Mouse (Mus musculus): ENCODE measurements around the gene Zbtb16. TPM values are rescaled to one million over a fixed set of nuclear protein-coding genes. Genes with fewer than 3 reads are reported as not detected.

Zbtb16 gene
- total and polyA plus RNA-seq, 3 experiments = 0.04 to 0.72 TPM; not detected in 1

DNA sequence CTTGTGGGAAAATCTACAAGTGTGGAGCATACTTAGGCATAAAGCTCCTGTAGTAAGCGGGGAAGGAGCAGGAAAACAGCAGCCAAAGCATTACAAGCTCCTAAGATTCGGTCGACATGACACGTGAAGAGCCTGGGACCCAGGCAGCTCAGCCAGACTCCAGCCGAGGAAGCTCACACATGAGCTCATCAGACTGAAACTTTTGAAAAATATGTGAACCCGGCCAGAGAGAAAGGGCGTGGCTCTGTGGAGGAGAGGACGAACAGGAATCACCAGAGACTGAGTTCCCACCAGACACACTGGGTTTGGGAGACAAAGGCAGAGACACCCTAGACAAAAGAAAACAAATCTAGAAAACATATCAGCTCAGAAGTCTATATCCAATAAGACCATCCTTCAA, 195.1 kb downstream of the Zbtb16 start:
- Histone ChIP-seq H3K9ac (ENCODE audit: control insufficient read depth, low read depth, low read length, poor library complexity, severe bottlenecking) (no peak overlapping the region), H3K27me3 (ENCODE audit: control insufficient read depth in 1 of 2, insufficient read depth in 2 of 2, low read length in 2 of 2) (peaks cover 0 to 5% of the 10 kb centered on the region in 2 experiments), H3K27ac (ENCODE audit: control insufficient read depth, low read depth, low read length) (no peak overlapping the region), H3K79me2 (ENCODE audit: control insufficient read depth, insufficient read depth, low read length, poor library complexity) (no peaks in the 10 kb centered on the region), H3K9me3 (replicated peaks; ENCODE audit: insufficient read depth, low read length) (no peaks in the 10 kb centered on the region), H3K4me3 (ENCODE audit: control insufficient read depth in 1 of 2, insufficient read depth in 1 of 2, low read depth in 2 of 2, low read length in 2 of 2) (no peak overlapping the region), H3K4me1 (ENCODE audit: control insufficient read depth in 1 of 2, insufficient read depth in 2 of 2, low read length in 2 of 2) (no peaks in the 10 kb centered on the region), H3K36me3 (ENCODE audit: control insufficient read depth in 1 of 2, insufficient read depth in 2 of 2, low read length in 2 of 2) (no peaks in the 10 kb centered on the region)
- no peak for DNase-seq (ENCODE audit: low read depth, low spot score)
- TF ChIP-seq CHD1 (IDR thresholded peaks at IDR 0.05; ENCODE audit: low read depth, low read length) = no peak
- TF ChIP-seq UBTF (IDR thresholded peaks at IDR 0.05; ENCODE audit: borderline replicate concordance, insufficient read depth, low read depth, low read length) = no peak
- TF ChIP-seq ZNF384 (IDR thresholded peaks at IDR 0.05; ENCODE audit: low read depth, low read length) = no peak
- no peak for TF ChIP-seq MYC (IDR thresholded peaks at IDR 0.05; ENCODE audit: low read depth, low read length)
- no peak for TF ChIP-seq KAT2A (conservative IDR thresholded peaks at IDR 0.05; ENCODE audit: low read depth, low read length)
- TF ChIP-seq USF2 (IDR thresholded peaks at IDR 0.05; ENCODE audit: borderline replicate concordance in 1 of 2, insufficient read depth in 1 of 2, low read depth in 1 of 2, low read length in 2 of 2) = no peak
- TF ChIP-seq NELFE (IDR thresholded peaks at IDR 0.05; ENCODE audit: low read depth, low read length) = no peak
- TF ChIP-seq POLR2A (IDR thresholded peaks at IDR 0.05; ENCODE audit: control insufficient read depth in 1 of 2, insufficient read depth in 1 of 2, low read depth in 1 of 2, low read length in 2 of 2, poor library complexity in 1 of 2) = no peak
- TF ChIP-seq EP300 (IDR thresholded peaks at IDR 0.05; ENCODE audit: low read depth in 1 of 2, low read length in 2 of 2) = no peak
- no peak for TF ChIP-seq ETS1 (IDR thresholded peaks at IDR 0.05; ENCODE audit: low read depth, low read length)
- no peak for TF ChIP-seq ELF1 (IDR thresholded peaks at IDR 0.05; ENCODE audit: low read depth, low read length)
- no peak for TF ChIP-seq SMC3 (IDR thresholded peaks at IDR 0.05; ENCODE audit: low read depth, low read length)
- no peak for TF ChIP-seq MXI1 (IDR thresholded peaks at IDR 0.05; ENCODE audit: low read depth, low read length)
- TF ChIP-seq MAZ (IDR thresholded peaks at IDR 0.05; ENCODE audit: low read depth, low read length) = no peak
- no peak for TF ChIP-seq ZKSCAN1 (IDR thresholded peaks at IDR 0.05; ENCODE audit: low read depth, low read length)

GRCm38 (mm10) chr9:48638176-48638803, 197.7 kb downstream of the Zbtb16 start:
- peaks cover 0 to 7% of the 10 kb centered on the region in 2 experiments for H3K27me3 ChIP-seq (ENCODE audit: control insufficient read depth in 1 of 2, insufficient read depth in 2 of 2, low read length in 2 of 2)

More at GRCm38 (mm10) chr9:48638176-48638803, 197.7 kb downstream of the Zbtb16 start:
- DNase-seq (ENCODE audit: low read depth, low spot score) = no peak
- TF ChIP-seq MAZ (IDR thresholded peaks at IDR 0.05; ENCODE audit: low read depth, low read length) (no peak), MYB (IDR thresholded peaks at IDR 0.05; ENCODE audit: low read depth, low read length) (no peak), SMC3 (IDR thresholded peaks at IDR 0.05; ENCODE audit: low read depth, low read length) (no peak), POLR2AphosphoS2 (IDR thresholded peaks at IDR 0.05; ENCODE audit: low read length) (no peak), RAD21 (IDR thresholded peaks at IDR 0.05; ENCODE audit: low read depth, low read length) (no peak), POLR2AphosphoS5 (IDR thresholded peaks at IDR 0.05; ENCODE audit: borderline replicate concordance, low read depth, low read length) (no peak), ZNF384 (IDR thresholded peaks at IDR 0.05; ENCODE audit: low read depth, low read length) (no peak), JUND (IDR thresholded peaks at IDR 0.05; ENCODE audit: low read depth, low read length) (no peak), TBP (IDR thresholded peaks at IDR 0.05; ENCODE audit: low read depth, low read length) (no peak), ZKSCAN1 (IDR thresholded peaks at IDR 0.05; ENCODE audit: low read depth, low read length) (no peak)
- H3K79me2 ChIP-seq (ENCODE audit: control insufficient read depth, insufficient read depth, low read length, poor library complexity) = no peaks in the 10 kb centered on the region
- H3K9ac ChIP-seq (ENCODE audit: control insufficient read depth, low read depth, low read length, poor library complexity, severe bottlenecking) = no peak overlapping the region
- no peak overlapping the region for H3K27ac ChIP-seq (ENCODE audit: control insufficient read depth, low read depth, low read length)
- H3K4me3 ChIP-seq (ENCODE audit: control insufficient read depth in 1 of 2, insufficient read depth in 1 of 2, low read depth in 2 of 2, low read length in 2 of 2) = no peak overlapping the region
- H3K36me3 ChIP-seq (ENCODE audit: control insufficient read depth in 1 of 2, insufficient read depth in 2 of 2, low read length in 2 of 2) = no peaks in the 10 kb centered on the region
- H3K4me1 ChIP-seq (ENCODE audit: control insufficient read depth in 1 of 2, insufficient read depth in 2 of 2, low read length in 2 of 2) = no peaks in the 10 kb centered on the region
- no peaks in the 10 kb centered on the region for H3K9me3 ChIP-seq (replicated peaks; ENCODE audit: insufficient read depth, low read length)
